Mouse (Mus musculus) frontal cortex, postnatal 14 days (tissue): ENCODE measurements at regions not wholly inside any gene's neighbourhood (a gene's known extent, or its start where the extent isn't known, plus 50 kb on each side); places are given as distances from the start of the nearest gene placed in this dataset.
A peak's percentile ranks its signal among the peaks of the same experiment; 100 is the strongest.

Experiments used
- DNase-seq, 2 experiments: peaks; one replicate each; pipeline ENCODE4 v3.0.0; 2022; ENCODE audit warnings: low spot score in 2 of 2

DNA sequence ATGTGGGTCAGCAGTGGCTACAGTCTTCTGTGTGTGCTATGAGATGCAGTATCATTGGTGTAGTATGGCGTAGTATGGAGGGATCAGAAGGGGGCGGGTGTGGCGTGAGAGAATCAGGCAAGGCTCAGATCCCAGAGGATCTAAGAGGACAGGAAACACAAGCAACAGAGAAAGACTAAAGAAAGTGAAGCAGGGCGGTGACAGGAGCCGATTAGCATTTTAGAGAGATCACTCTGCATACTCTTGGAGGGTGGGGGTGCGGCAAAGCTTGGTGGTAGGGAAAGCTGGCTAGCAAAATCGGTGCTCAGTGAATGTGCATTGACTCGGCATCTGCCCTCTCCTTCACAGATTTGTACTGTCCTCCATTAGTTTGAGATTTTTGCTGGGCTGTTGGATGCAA, 93.1 kb upstream of the Mphosph6 start:
- DNase-seq, result no peak

DNA sequence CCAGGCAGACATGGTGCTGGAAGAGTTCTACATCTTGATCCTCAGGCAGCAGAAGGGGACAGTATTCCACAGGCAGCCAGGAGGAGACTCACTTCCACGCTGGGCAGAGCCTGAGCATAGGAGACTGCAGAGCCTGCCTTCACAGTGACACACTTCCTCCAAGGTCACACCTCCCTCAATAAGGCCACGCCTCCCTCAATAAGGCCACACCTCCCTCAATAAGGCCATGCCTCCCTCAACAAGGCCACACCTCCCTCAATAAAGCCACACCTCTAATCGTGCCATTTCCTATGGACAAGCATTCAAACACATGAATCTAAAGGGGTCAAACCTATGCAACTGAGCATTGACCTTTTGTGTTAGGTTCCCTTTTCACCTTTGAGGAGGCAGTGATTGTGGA, 88.5 kb upstream of the Mphosph6 start:
- DNase-seq, result no peak

DNA sequence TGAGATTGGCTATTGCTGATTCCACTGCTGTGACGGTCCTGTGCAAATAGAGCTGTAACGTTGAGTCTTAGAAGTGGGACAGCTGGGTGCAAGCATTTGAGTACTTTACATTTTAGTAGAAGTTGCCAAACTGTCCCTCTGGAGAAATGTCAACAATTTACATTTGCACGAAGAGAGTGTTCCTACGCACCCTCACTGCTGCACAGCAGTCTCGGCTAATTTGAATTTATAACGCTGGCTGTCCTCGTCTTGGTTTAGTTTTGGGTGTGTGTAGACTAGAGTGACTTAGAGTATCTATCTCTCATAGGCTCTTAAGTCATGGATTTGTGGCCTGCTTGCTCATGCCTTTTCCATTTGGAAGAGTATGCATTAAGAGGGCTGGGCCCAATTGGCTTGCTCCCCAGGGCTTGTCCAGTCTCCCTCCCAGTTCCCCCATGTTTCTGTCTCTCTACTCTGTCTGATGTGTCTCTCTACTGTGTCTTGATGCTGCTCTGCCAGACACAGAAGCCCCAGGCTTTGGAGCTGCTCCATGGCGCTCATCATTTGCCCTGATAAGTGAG, 79.8 kb upstream of the Mphosph6 start:
- DNase-seq, result no peak

DNA sequence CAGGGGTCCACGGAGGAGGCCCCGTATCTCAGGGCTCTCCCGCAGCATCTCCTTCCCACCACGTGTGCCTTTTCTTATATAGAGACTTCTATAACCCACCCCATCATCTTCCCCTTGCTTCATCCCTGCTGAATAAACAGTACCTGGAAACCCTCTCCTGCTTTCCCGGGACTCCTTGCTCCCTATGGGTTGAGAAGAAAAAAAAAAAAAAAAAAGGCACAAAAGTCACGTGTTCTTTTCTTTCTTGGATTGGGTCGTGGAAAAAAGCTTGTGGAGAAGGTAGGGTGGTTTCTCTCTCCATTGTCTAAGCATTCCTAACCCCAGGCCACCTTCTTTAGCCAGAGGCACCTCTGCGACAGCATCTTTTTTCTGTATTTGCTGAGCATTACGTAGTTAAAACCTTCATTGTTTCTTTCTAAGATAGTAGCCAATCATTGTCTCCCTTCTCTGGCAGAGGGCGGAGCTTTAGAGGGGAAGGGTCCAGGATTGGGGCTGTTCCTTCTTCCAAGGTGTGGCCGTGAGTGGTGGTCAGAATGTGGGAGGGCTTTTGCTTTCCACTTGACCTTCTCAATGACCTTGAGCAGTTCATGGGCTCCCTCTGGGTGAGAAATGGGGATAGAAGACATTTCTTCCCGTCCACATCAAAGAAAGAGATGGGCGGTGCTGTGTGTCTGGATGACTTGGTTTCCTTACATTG, 78.7 kb upstream of the Mphosph6 start:
- no peak for DNase-seq

DNA sequence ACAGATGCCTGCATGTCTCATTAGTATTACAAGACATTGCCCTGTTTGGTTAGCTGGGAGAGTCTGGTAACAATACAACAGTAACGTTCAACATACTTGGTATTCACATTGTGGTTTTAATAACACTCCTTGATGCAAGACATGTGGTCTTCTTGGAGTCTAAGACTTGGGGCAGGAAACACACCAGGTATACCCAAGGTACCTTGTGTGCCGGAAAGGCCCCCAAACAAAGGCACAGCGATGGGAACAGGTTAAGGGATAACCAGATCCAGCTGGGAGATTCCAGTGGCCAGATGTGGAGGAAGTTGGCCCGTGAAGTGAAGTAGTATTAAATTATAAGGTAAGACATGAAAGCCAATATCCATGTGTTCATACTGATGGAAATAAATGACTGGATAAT, 71.9 kb upstream of the Mphosph6 start:
- no peak for DNase-seq

DNA sequence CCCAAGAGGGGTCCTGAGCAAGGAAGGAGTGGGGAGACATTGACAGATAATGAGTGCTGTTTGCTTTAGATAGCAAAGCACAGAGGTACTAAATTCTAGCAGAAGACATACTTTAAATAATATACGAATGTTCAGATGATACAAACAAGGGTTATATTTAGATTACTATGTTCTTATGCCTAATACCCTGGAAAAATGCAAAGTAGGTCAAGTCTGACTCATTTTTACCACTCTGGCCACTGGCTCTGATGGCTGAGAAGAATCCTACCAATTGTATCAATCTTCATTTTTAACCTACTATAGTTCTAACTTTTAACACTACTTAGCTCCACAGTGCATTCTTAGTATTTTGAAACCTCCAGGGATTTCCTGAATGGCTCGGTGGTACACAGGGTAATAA, 65.4 kb upstream of the Mphosph6 start:
- no peak for DNase-seq

DNA sequence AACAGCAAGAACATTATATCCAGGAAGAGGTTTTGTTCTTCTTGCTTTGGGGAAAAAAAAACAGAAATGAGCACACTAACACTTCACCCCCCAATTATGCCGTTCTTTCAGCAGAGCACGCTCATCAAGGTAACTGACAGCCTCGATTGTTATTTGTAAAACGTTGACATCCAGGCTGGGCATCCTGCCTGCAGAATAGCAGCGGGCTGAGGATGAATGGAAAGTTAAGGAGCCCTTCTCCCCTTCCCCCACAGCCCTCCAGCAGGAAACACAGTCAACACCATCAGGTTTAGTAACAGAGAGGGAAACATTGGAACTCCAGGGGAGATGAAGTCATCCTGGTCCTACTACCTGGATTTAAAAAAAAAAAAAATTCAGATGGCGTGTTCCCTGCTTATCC, 63.3 kb upstream of the Mphosph6 start:
- DNase-seq, result no peak

DNA sequence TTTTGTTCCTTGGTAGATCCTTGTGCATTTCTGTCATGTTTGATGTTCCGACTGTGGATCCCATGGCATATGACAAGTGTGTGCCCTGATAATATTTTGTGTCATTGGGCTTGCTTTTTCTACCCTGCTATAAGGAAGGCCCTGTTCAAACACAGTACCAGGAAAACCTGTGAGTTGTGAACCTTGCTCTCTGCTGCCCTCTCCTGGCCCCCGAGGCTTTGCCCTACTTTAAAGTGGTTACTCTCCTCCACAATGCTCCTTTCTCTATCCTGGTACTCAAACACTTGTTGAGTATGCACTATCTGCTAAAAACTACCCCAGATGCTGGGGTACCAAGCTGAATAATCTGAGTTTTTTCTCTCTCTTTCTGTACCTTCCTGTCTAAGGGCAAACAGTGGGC, 62.1 kb upstream of the Mphosph6 start:
- DNase-seq, result peak in 1 of 2 experiments; percentile 46

DNA sequence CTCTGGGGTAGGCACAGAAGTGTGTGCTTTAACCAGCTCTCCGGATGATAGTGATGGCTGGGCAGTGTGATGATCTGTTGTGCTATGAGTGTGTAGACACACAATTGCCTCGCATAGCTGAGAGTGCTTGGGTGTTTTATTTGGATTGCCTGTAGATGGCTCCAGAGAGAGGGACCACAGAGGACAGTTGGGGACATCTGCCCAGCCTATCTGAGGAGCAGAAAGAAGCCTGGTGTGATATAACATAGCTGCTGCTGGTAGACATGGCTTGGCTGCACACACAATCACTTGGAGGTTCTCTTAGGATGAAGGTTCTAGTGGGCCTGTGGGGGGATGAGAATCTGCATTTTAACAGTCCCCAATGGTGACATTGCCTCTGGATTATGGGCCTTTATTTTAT, 60.6 kb upstream of the Mphosph6 start:
- DNase-seq, result no peak

DNA sequence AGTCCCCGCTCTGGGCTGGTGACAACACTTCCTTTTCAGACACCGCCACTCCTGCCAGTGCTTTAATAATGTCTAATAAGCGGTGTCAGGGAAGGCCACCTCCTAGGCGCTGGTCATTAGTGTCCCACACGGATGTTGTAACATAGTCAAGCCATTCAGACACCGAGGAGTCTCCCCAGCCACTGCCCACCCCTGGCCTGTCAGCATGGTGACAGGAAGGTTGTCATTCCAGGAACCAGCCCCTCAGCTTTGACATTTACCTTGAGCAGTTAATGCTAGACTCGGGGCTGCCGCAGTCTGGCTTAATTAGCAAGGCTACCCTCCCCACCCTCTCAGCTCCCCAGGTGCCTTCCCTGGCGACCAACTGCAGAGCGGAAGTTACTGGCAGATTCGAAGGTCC, 58.0 kb upstream of the Mphosph6 start:
- DNase-seq, result no peak

DNA sequence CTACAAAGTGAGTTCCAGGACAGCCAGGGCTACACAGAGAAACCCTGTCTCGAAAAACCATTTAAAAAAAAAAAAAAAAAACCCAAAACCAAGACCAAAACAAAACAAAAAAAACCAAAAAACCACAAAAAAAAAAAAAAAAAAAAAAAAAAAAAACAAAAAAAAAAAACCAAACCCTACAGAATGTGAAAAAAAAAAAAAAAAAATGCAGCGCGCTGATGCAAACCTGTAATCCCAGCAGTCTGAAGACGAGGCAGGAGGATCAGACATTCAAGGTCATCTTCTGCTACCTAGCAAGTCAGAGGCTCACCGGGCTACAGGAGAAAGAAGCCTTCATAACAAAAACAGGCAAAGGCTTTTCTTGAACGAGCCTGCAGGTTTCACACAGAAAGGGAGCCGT, 57.4 kb upstream of the Mphosph6 start:
- DNase-seq, result no peak

DNA sequence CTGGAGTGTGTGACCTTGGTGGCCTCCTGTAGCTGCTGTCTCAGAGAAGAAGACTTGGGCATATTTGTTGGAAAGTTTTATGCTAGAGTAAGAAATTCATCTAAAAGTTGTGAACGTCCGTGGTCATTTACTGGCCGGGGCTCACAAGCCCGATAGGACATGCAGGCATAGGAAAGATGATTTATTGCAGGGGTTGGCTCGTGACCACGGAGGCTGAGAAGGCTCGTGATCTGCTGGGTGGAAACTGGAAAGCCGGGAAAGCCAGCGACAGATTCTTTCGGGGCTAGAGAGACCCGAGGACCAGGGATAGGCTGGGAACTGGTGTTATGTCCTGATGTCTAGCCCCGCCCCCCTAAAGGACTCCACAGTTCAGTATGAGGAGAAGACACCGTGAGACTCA, 54.4 kb upstream of the Mphosph6 start:
- no peak for DNase-seq

DNA sequence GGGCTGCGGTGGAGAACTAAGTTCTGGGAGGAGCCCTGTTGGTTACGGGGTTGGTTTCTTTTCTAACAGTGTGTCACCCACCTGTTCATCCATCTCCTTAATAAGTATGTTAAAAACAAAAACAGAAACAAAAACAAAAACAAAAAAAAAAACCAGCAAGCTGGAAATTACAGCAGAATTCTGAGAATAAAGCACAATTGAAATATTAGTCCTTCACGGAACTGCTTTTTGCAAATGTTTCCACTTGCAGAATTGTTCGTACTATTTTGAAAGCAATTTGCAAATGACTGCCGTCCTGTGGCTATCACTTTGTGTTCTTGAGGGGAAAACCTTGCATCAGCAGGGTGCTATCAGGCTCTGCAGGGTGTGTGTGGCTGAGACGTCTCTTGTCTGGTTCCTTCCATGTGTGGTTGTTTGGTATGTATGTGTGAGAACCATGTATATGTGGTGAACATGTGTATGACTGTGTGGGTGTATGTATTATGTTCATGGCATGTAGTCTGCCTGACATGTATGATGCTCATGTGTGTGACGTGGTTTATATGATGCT, 53.3 kb upstream of the Mphosph6 start:
- no peak for DNase-seq

DNA sequence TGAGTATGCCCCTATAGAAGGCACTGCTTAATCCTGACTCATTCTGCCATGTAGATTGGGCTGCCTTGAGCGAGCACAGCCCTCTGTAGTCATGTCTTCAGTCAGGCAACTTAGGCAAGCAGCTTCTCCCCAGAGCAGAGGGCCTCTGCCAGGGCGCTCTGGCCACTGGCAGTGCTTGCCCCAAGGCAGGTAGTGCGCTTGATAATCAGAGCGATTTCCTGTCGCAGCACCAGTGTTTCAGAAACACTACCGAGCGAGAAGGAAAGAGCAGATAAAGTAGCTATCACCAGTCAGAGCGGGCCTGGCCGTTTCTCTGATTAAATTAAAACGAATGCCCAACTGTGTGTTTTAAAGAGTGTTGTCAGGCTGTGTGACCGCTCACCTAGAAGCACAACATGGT, 52.6 kb upstream of the Mphosph6 start:
- DNase-seq, result no peak

DNA sequence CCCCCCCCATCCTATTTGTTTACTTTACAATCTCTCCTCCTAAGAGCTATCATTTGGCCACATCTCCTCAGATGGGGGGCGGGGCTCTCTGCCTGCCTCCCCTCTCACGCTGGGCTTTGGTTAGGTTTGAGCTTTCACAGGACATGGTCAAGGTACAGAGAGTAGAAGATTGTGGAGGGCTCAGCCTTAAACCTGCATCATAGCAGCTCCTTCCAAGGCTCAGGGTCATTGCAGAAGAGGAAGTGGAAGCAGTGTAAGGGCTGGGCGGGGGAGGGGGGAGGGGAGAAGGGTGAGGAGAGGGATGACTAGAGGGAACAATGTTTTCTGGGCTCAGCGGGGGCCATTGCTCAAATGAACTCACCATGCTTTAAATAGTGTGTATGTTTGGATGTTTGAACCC, 51.7 kb upstream of the Mphosph6 start:
- DNase-seq, result no peak

DNA sequence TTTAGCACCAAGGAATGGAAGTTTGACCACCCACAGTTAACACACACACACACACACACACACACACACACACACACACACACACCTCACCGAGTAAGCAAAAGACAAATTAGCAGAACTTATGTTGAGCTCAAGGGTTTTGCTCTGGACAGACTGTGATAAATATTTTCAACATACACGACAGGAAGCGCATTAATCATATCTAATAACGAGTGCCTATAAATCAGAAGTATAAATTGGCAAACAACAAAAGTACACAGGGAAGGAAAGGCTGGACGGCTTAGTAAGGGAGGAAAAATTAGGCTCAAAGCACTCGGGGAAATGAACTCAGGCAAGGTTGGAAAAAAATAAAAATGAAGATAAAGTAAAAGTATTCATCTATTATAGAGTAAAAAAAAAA, 50.8 kb upstream of the Mphosph6 start:
- DNase-seq, result no peak
